Mouse (Mus musculus) embryonic facial prominence, embryonic 13.5 days (tissue): ENCODE data around the gene Gm49384. TPM values are rescaled to one million over a fixed set of nuclear protein-coding genes. Genes with fewer than 3 reads are reported as not detected.
"Not testable (repeated sequence)": the region's sequence is repeated elsewhere in the genome, so short reads cannot be mapped to it uniquely, and the experiment has no call there.

Experiments used
- ATAC-seq: fragments of 200-750 bp; cut with Nextera tagmentation; 2 replicates; pipeline ENCODE4 v1.8.0; 2017; ENCODE audit warnings: low read depth; ENCODE audit not compliant: insufficient number of reproducible peaks, insufficient read depth, low FRiP score, low TSS enrichment
- H3K27ac ChIP-seq: fragments of 300-500 bp; sonication (generic); 2 replicates; pipeline ENCODE4 v1.5.1; 2015; ENCODE audit warnings: moderate library complexity, mild to moderate bottlenecking, inconsistent platforms
- H3K27me3 ChIP-seq: fragments of 300-500 bp; sonication (generic); 2 replicates; pipeline ENCODE4 v1.6.1; 2015; ENCODE audit warnings: mild to moderate bottlenecking, inconsistent platforms
- H3K36me3 ChIP-seq: fragments of 300-500 bp; sonication (generic); 2 replicates; pipeline ENCODE4 v1.6.1; 2015; ENCODE audit warnings: mild to moderate bottlenecking, inconsistent platforms
- H3K4me1 ChIP-seq: fragments of 300-500 bp; sonication (generic); 2 replicates; pipeline ENCODE4 v1.6.1; 2015; ENCODE audit warnings: inconsistent platforms
- H3K4me2 ChIP-seq: fragments of 300-500 bp; sonication (generic); 2 replicates; pipeline ENCODE4 v1.6.1; 2015; ENCODE audit warnings: moderate library complexity, mild to moderate bottlenecking, inconsistent platforms
- H3K4me3 ChIP-seq: fragments of 300-500 bp; sonication (generic); 2 replicates; pipeline ENCODE4 v1.5.1; 2015; ENCODE audit warnings: mild to moderate bottlenecking, inconsistent platforms
- H3K9ac ChIP-seq: fragments of 300-500 bp; sonication (generic); 2 replicates; pipeline ENCODE4 v1.6.1; 2015; ENCODE audit warnings: mild to moderate bottlenecking, inconsistent platforms
- H3K9me3 ChIP-seq: fragments of 300-500 bp; sonication (generic); 2 replicates; pipeline ENCODE4 v1.6.1; 2016; ENCODE audit warnings: inconsistent platforms
- WGBS: fragments of 180-500 bp; shearing (Covaris S2); methylation state at CpG from one replicate; pipeline ENCODE4 v1.1.7; 2015; ENCODE audit warnings: mixed read lengths; 5-methylcytosine and 5-hydroxymethylcytosine counted together
- polyA plus RNA-seq: library from polyadenylated mRNA; unstranded; fragments of >200 nt; fragmentation: Nextera tagmentation; extraction: Ambion mirVana; gene quantifications from 2 replicates; pipeline ENCODE4 v1.2.1, GENCODE M21; 2015

Gm49384 gene
- polyA plus RNA-seq, 1 experiment from 2014 or later, result 33.9 TPM

DNA sequence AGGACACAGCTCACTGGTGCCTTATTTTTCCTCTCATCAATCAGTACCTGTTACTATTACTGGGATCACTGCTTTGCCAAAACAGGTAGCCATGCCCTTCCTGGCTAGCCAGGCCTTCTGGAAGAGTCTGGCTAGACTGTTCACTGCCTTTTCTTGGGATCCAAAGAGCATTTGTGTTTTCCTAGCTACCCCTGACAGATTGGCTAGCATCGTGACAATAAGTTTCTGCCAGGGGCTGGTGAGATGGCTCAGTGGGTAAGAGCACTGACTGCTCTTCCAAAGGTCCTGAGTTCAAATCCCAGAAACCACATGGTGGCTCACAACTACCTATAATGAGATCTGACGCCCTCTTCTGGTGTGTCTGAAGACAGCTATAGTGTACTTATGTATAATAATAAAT lies 43.4 kb downstream of the Gm49384 start:
- not testable (repeated sequence) for H3K4me2 ChIP-seq, H3K9ac ChIP-seq, ATAC-seq, H3K4me1 ChIP-seq, H3K4me3 ChIP-seq, H3K27ac ChIP-seq, H3K9me3 ChIP-seq, H3K27me3 ChIP-seq
- WGBS, result 75% methylated on average over 2 of the region's 2 CpGs
- H3K36me3 ChIP-seq, result peaks cover 19% of the 10 kb centered on the region

DNA sequence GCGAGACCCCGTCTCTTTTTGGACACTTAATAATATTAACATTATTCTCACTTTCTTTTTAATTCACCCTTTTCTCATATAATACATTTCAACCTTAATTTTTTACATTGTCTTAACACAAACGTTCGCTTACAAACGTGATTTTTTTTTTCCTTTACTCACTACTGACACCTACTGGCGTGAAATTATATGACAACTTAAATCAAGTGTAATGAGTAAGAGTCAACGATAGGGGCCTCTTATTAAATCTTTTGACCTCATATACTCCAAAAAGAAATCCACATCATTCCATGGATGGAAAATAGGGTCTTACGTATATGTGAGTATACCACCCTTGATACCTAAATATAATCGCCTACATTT lies 44.5 kb downstream of the Gm49384 start:
- peaks cover 20% of the 10 kb centered on the region for H3K36me3 ChIP-seq
- no peaks in the 10 kb centered on the region for H3K27me3 ChIP-seq
- ATAC-seq, result no peak
- H3K9me3 ChIP-seq, result no peaks in the 10 kb centered on the region
- peak overlapping the region; percentile 65 for H3K4me3 ChIP-seq
- no peak overlapping the region for H3K27ac ChIP-seq
- peaks cover 4% of the 10 kb centered on the region for H3K4me1 ChIP-seq
- no peak overlapping the region for H3K9ac ChIP-seq
- H3K4me2 ChIP-seq, result peak overlapping the region; percentile 36
- WGBS, result 6% methylated on average over 9 of the region's 9 CpGs

DNA sequence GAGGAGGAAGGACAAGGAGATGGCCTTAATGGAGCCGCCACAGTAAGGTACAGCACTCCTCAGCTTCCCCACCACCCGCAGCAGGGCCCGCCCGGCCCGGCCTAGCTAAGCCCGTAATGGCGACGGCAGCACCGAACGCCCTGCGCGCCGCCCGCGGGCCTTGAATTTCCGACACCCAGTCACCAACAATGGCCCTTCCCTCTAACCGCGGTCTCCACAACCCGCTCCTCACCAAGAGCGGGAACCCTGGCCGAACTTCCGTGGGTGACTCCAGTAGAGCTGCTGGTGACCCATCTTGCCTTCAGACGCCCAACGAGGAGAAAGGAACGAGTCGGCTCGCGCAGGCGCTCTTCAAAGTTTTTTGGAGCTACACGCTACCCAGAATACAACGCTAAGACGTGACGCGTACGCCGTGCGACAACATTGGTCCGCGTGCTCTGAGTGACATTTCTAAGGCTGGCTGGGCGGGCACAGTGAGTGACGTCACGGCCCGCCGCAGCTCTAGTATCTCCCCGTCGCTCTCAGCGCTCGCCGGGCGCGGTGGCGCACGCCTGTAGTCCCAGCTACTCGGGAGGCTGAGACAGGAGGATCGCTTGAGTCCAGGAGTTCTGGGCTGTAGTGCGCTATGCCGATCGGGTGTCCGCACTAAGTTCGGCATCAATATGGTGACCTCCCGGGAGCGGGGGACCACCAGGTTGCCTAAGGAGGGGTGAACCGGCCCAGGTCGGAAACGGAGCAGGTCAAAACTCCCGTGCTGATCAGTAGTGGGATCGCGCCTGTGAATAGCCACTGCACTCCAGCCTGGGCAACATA lies 45.1 kb downstream of the Gm49384 start, which contains the start of gene Rps29:
Gene Rps29 (minus strand): TSS at position 422 of the 813 bp plus-strand sequence.
- Histone ChIP-seq H3K27ac (peak within 1 kb of the TSS; percentile 95), H3K9ac (peak within 1 kb of the TSS; percentile 92), H3K36me3 (peaks cover 20% of the 10 kb centered on the region), H3K4me2 (peak within 1 kb of the TSS; percentile 67), H3K4me3 (peak within 1 kb of the TSS; percentile 65)
- ATAC-seq, result peak; percentile 99
- not testable (repeated sequence) for H3K4me1 ChIP-seq, H3K27me3 ChIP-seq, H3K9me3 ChIP-seq
- WGBS, result under 1% methylated on average over 59 of the region's 68 CpGs

DNA sequence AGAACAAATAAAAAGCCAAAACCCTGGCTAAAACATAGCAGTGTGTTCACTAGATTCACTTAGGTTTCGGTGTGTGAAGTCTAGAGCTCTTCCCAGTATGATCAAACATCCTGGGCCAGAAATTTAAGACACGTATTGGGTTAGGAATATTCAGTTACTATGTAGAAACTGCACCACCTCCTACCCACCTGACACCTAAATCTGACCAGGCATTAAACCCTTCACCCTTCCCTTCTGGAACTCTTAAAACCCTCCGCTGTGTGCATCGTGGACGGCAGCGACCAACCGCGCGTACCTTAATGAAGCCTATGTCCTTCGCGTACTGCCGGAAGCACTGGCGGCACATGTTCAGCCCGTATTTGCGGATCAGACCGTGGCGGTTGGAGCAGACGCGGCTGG lies 45.7 kb downstream of the Gm49384 start:
- H3K36me3 ChIP-seq, result peaks cover 20% of the 10 kb centered on the region
- no peaks in the 10 kb centered on the region for H3K27me3 ChIP-seq
- whole genome bisulfite sequencing, result under 1% methylated on average over 19 of the region's 19 CpGs
- H3K4me3 ChIP-seq, result peak overlapping the region; percentile 65
- peak overlapping the region; percentile 92 for H3K9ac ChIP-seq
- peaks cover 4% of the 10 kb centered on the region for H3K4me1 ChIP-seq
- peak overlapping the region; percentile 95 for H3K27ac ChIP-seq
- peak overlapping the region; percentile 67 for H3K4me2 ChIP-seq
- ATAC-seq, result 0 out of 2 replicates have a peak, but pooled peaks have one; percentile 1
- no peaks in the 10 kb centered on the region for H3K9me3 ChIP-seq

DNA sequence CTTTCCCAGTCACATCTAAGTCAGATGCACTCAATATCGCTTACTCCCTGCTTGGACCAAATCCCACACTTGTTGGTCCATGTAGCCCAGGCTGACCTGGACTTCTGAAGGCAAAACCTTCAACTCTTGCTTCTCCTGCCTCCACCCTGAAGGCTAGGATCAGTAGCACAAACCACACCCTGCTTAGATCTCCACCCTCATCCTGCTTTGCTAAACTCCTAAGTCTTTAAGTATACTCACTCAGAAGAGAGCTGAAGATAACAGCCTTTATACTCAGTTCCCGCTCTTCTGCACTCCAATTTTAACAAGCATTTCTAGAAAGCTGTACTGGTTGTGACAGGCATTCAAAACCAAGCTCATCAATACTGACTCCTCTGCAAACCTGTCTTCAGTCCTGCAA lies 47.0 kb downstream of the Gm49384 start:
- 99% methylated on average over 2 of the region's 2 CpGs for WGBS
- Histone ChIP-seq H3K27ac (no peak overlapping the region), H3K9ac (no peak overlapping the region), H3K27me3 (no peaks in the 10 kb centered on the region), H3K36me3 (peaks cover 20% of the 10 kb centered on the region), H3K4me2 (0 out of 2 replicates have a peak overlapping the region, but pooled peaks have one; percentile 67), H3K4me1 (peaks cover 4% of the 10 kb centered on the region), H3K4me3 (peak overlapping the region; percentile 65; the same call in 1 of the 2 replicates), H3K9me3 (no peaks in the 10 kb centered on the region)
- ATAC-seq, result no peak

DNA sequence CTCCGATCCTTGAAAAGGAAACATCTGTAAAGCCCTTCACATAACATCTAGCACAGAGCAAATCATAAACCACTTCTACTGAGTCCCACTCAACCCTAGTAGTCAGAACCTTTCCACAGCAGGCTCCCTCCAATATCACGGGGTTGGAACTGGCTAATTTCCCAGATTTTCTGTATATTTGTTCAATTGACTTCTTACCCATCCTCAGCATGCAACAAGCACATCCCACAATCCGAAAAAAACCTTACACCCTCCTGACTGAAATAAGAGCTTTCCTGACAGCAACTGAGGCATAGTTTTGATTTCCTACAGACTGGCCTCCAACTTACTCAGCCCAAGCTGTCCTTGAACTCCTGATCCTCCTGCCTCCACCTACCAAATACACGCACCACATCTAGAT lies 47.6 kb downstream of the Gm49384 start:
- no peak overlapping the region for H3K27ac ChIP-seq
- H3K4me2 ChIP-seq, result no peak overlapping the region
- peaks cover 4% of the 10 kb centered on the region for H3K4me1 ChIP-seq
- H3K27me3 ChIP-seq, result no peaks in the 10 kb centered on the region
- no peak overlapping the region for H3K9ac ChIP-seq
- peaks cover 20% of the 10 kb centered on the region for H3K36me3 ChIP-seq
- no peak for ATAC-seq
- 82% methylated on average over 4 of the region's 4 CpGs for WGBS
- H3K4me3 ChIP-seq, result no peak overlapping the region
- H3K9me3 ChIP-seq, result no peaks in the 10 kb centered on the region

DNA sequence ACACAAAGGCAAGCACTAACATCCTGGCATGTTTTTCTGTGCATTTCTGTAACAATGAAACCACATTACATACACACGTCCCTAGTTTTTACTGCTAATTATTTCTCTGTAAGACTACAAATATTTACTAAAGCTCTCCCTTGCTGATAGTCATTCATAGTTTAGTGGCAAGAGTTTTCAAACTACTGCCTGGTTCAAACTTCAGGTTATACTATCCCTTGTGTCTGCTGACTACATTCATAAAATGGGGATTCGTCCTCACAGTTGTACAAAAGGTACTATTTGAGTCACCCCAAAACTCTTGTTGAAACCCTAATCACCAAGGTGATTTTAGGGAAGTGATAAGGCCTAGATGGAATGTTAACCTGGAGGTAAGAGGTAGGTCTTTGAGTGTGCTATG lies 48.1 kb downstream of the Gm49384 start:
- H3K4me3 ChIP-seq, result no peak overlapping the region
- H3K27ac ChIP-seq, result no peak overlapping the region
- no peaks in the 10 kb centered on the region for H3K9me3 ChIP-seq
- no peak overlapping the region for H3K4me2 ChIP-seq
- H3K4me1 ChIP-seq, result peaks cover 4% of the 10 kb centered on the region
- H3K9ac ChIP-seq, result no peak overlapping the region
- WGBS, result 80% methylated on average over 2 of the region's 2 CpGs
- peaks cover 20% of the 10 kb centered on the region for H3K36me3 ChIP-seq
- ATAC-seq, result no peak
- no peaks in the 10 kb centered on the region for H3K27me3 ChIP-seq

DNA sequence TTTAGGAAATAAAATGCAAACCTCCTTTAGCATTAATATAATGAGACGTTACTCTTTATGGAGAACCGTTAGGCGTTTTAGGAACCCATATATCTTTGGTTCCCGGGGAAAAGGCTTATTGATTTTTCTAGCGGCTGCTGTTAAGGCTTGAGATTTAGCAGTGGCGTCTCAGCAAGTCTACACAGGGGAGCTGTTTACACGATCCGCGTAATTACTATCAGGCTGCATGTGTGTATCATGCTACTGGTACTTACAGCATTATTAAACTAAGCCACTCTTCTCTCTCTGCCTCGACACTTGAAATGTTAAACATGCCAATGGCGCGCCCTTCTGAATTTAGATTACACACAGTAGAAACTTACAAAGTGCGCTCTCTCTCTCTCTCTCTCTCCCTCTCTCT lies 54.0 kb downstream of the Gm49384 start:
- H3K27ac ChIP-seq, result no peak overlapping the region
- no peak overlapping the region for H3K4me3 ChIP-seq
- no peaks in the 10 kb centered on the region for H3K36me3 ChIP-seq
- no peaks in the 10 kb centered on the region for H3K9me3 ChIP-seq
- no peaks in the 10 kb centered on the region for H3K27me3 ChIP-seq
- 84% methylated on average over 13 of the region's 13 CpGs for WGBS
- ATAC-seq, result no peak
- no peaks in the 10 kb centered on the region for H3K4me1 ChIP-seq
- no peak overlapping the region for H3K9ac ChIP-seq
- no peak overlapping the region for H3K4me2 ChIP-seq

DNA sequence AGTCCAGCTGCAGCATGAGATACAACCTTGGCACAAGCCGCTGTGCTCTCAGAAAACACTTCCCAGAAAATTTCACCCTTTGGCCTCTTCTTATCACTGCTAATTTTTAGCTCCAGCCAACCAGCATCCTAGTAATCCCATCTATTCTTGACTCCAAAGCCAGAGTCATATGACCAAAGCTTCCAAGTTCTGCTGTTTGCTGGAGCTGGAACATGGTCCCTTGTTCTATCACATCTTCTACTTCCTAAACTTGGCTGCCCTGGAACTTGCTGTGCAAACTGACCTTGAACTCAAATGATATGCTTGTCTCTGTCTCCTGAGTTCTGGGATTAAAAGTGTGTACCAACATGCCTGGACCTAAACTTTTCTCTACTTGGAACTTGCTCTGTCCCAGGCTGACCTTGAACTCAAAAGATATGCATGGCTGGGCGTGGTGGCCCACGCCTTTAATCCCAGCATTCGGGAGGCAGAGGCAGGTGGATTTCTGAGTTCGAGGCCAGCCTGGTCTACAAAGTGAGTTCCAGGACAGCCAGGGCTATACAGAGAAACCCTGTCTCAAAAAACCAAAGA lies 56.8 kb downstream of the Gm49384 start:
- ATAC-seq, result no peak
- H3K27me3 ChIP-seq, result no peaks in the 10 kb centered on the region
- no peaks in the 10 kb centered on the region for H3K36me3 ChIP-seq
- no peak overlapping the region for H3K9ac ChIP-seq
- H3K4me1 ChIP-seq, result no peaks in the 10 kb centered on the region
- H3K9me3 ChIP-seq, result no peaks in the 10 kb centered on the region
- 93% methylated on average over 5 of the region's 5 CpGs for WGBS
- H3K4me3 ChIP-seq, result no peak overlapping the region
- H3K27ac ChIP-seq, result no peak overlapping the region
- no peak overlapping the region for H3K4me2 ChIP-seq

DNA sequence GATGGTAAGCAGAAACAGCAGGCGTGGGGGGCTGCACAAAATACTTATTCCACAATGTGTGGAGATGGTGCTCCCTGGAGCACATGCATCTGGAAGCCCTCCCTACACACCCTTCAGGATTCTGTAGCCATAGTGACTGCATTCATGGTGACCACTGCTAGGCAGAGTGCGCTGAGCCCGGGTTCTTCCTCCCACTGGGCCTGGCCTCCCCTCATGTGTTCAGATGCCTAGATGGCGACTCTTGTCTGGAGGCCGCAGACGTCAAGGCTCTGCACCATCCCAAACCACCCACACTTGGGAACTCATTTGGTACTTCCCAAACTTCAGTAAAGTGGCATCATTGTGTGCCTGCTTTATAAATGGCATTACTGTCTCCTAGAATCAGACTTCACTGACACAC lies 60.6 kb downstream of the Gm49384 start:
- Histone ChIP-seq H3K4me3 (no peak overlapping the region), H3K9ac (no peak overlapping the region), H3K4me2 (no peak overlapping the region), H3K4me1 (no peaks in the 10 kb centered on the region), H3K27me3 (no peaks in the 10 kb centered on the region), H3K27ac (no peak overlapping the region), H3K9me3 (no peaks in the 10 kb centered on the region), H3K36me3 (no peaks in the 10 kb centered on the region)
- no peak for ATAC-seq
- 74% methylated on average over 6 of the region's 6 CpGs for WGBS

DNA sequence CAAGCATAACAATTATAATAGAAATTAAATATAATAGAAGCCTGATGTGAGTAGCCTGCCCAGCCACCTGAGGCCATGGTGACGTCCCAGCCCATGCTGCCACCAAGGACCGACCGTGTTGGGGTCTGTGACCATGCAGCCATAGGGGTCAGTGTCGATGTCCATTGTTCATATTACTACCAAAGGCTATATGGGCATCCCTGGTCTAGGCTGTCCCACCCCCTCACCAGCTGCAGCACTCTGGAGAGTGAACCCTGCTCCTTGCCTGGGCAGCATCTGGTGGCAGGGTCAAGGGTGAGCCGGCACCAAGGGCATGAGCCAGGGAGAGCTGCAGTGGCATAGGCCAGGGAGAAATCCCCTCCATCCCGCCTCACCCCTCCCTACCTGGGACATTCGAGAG lies 64.2 kb downstream of the Gm49384 start:
- no peaks in the 10 kb centered on the region for H3K36me3 ChIP-seq
- H3K27ac ChIP-seq, result no peak overlapping the region
- no peak overlapping the region for H3K9ac ChIP-seq
- no peak overlapping the region for H3K4me2 ChIP-seq
- no peaks in the 10 kb centered on the region for H3K9me3 ChIP-seq
- no peak for ATAC-seq
- no peak overlapping the region for H3K4me3 ChIP-seq
- no peaks in the 10 kb centered on the region for H3K4me1 ChIP-seq
- no peaks in the 10 kb centered on the region for H3K27me3 ChIP-seq
- WGBS, result 85% methylated on average over 7 of the region's 7 CpGs
